In genomic region chr4:35354046-35354445, GRCm38 (mm10) we compare ENCODE assay signal across 11 mouse cellular contexts.
DNase-seq lines count a peak whose midpoint lies in the region; ATAC-seq and TF ChIP-seq lines count a peak whose summit lies in the region.
"Had no signal": no experiment of that assay in that cellular context is flagged by ENCODE, and none has a peak within 500 bp of the region (broad histone marks: within the 10 kb centered on the region; RNA-seq: fewer than 3 reads in every experiment).

No protein-coding gene starts in this region.

- no peaks in the 10 kb centered on the region for H3K9me3 ChIP-seq in kidney, embryonic 14.5 days (ENCODE audit: control insufficient read depth, low read length)
- no peaks in the 10 kb centered on the region for H3K9me3 ChIP-seq in embryonic facial prominence, embryonic 12.5 days
- H3K9me3 ChIP-seq in limb, embryonic 12.5 days: no peaks in the 10 kb centered on the region
- no peaks in the 10 kb centered on the region for H3K9me3 ChIP-seq in heart, embryonic 12.5 days (replicated peaks)

- H3K4me3 ChIP-seq in kidney, embryonic 14.5 days (ENCODE audit: low read length): no peak overlapping the region
- no peak overlapping the region for H3K4me3 ChIP-seq in C2C12 (ENCODE audit: insufficient read depth, poor library complexity, severe bottlenecking)
- no peak overlapping the region for H3K4me3 ChIP-seq in embryonic facial prominence, embryonic 12.5 days
- no peak overlapping the region for H3K4me3 ChIP-seq in limb, embryonic 12.5 days (replicated peaks)
- no peak overlapping the region for H3K4me3 ChIP-seq in heart, embryonic 12.5 days

- no peaks in the 10 kb centered on the region for H3K4me1 ChIP-seq in kidney, embryonic 14.5 days (ENCODE audit: control insufficient read depth, insufficient read depth, low read length)
- H3K4me1 ChIP-seq in embryonic facial prominence, embryonic 12.5 days: peaks cover 10% of the 10 kb centered on the region; the same call in 1 of the 2 replicates
- peaks cover 6% of the 10 kb centered on the region; the same call in 1 of the 2 replicates for H3K4me1 ChIP-seq in limb, embryonic 12.5 days (replicated peaks)
- H3K4me1 ChIP-seq in heart, embryonic 12.5 days (replicated peaks): peaks cover 19% of the 10 kb centered on the region

- H3K9ac ChIP-seq in kidney, embryonic 14.5 days (ENCODE audit: low read depth, low read length): no peak overlapping the region
- no peak overlapping the region for H3K9ac ChIP-seq in embryonic facial prominence, embryonic 12.5 days
- H3K9ac ChIP-seq in limb, embryonic 12.5 days (replicated peaks): no peak overlapping the region
- no peak overlapping the region for H3K9ac ChIP-seq in heart, embryonic 12.5 days

- no peaks in the 10 kb centered on the region for H3K79me2 ChIP-seq in C2C12 (ENCODE audit: control insufficient read depth, insufficient read depth)

- no peaks in the 10 kb centered on the region for H3K36me3 ChIP-seq in kidney, embryonic 14.5 days (ENCODE audit: control insufficient read depth, insufficient read depth, low read length)
- H3K36me3 ChIP-seq in C2C12 (ENCODE audit: control insufficient read depth, insufficient read depth): no peaks in the 10 kb centered on the region
- no peaks in the 10 kb centered on the region for H3K36me3 ChIP-seq in embryonic facial prominence, embryonic 12.5 days
- no peaks in the 10 kb centered on the region for H3K36me3 ChIP-seq in limb, embryonic 12.5 days
- no peaks in the 10 kb centered on the region for H3K36me3 ChIP-seq in heart, embryonic 12.5 days

- H3ac ChIP-seq in C2C12 (ENCODE audit: control insufficient read depth, insufficient read length, low read depth): no peak overlapping the region

- H3K4me2 ChIP-seq in kidney, embryonic 14.5 days (replicated peaks; ENCODE audit: low read depth, low read length): no peak overlapping the region
- H3K4me2 ChIP-seq in embryonic facial prominence, embryonic 12.5 days (replicated peaks): peak overlapping the region; percentile 23; the same call in 1 of the 2 replicates
- H3K4me2 ChIP-seq in limb, embryonic 12.5 days: peak overlapping the region; percentile 23; the same call in 1 of the 2 replicates
- no peak overlapping the region for H3K4me2 ChIP-seq in heart, embryonic 12.5 days

- no peaks in the 10 kb centered on the region for H3K79me3 ChIP-seq in C2C12 (ENCODE audit: low read depth)

- no peak for TF ChIP-seq CTCF in C2C12 (IDR thresholded peaks at IDR 0.05; ENCODE audit: control insufficient read depth, insufficient read depth, insufficient read length)

- no peak for DNase-seq in kidney, postnatal 25 days
- DNase-seq in thymus, postnatal 36 days: no peak
- DNase-seq in thymus, postnatal 4 days: no peak
- DNase-seq: cerebellum, adult 2 months; gastrocnemius, postnatal 25 days had no signal

- 41% methylated on average over 14 of the region's 14 CpGs for WGBS in kidney, embryonic 14.5 days
- WGBS in embryonic facial prominence, embryonic 12.5 days: 22% methylated on average over 14 of the region's 14 CpGs
- 28% methylated on average over 14 of the region's 14 CpGs for WGBS in limb, embryonic 12.5 days
- WGBS in heart, embryonic 12.5 days: 65% methylated on average over 14 of the region's 14 CpGs

- no peak overlapping the region for H3K27ac ChIP-seq in kidney, embryonic 14.5 days (ENCODE audit: low read depth, low read length)
- no peak overlapping the region for H3K27ac ChIP-seq in embryonic facial prominence, embryonic 12.5 days
- no peak overlapping the region for H3K27ac ChIP-seq in limb, embryonic 12.5 days
- no peak overlapping the region for H3K27ac ChIP-seq in heart, embryonic 12.5 days (ENCODE audit: poor library complexity, severe bottlenecking)

- H3K27me3 ChIP-seq in kidney, embryonic 14.5 days (ENCODE audit: control insufficient read depth, insufficient read depth, low read length): no peaks in the 10 kb centered on the region
- no peaks in the 10 kb centered on the region for H3K27me3 ChIP-seq in C2C12 (ENCODE audit: control insufficient read depth, insufficient read depth, insufficient read length)
- H3K27me3 ChIP-seq in embryonic facial prominence, embryonic 12.5 days: 0 out of 2 replicates have a peak, but pooled peaks cover 9% of the 10 kb centered on the region
- H3K27me3 ChIP-seq in limb, embryonic 12.5 days: no peaks in the 10 kb centered on the region
- H3K27me3 ChIP-seq in heart, embryonic 12.5 days (replicated peaks): no peaks in the 10 kb centered on the region

- ATAC-seq in kidney, embryonic 14.5 days (ENCODE audit: low FRiP score, low TSS enrichment): peak; percentile 86
- peak; percentile 85 for ATAC-seq in embryonic facial prominence, embryonic 12.5 days (ENCODE audit: insufficient number of reproducible peaks, insufficient read depth, low FRiP score, low TSS enrichment)
- peak; percentile 66; the same call in 1 of the 2 replicates for ATAC-seq in limb, embryonic 12.5 days (ENCODE audit: insufficient number of reproducible peaks, insufficient read depth, low FRiP score, low TSS enrichment, low read depth)
- ATAC-seq in heart, embryonic 12.5 days (ENCODE audit: insufficient number of reproducible peaks, low FRiP score): no peak
- ATAC-seq: inflammation-experienced regulatory T-cells, adult 6 months had no signal

TF ChIP-seq in C2C12, 6 proteins besides CTCF, POLR2A, EP300 and RAD21:
- TF ChIP-seq FOSL1 (IDR thresholded peaks at IDR 0.05; ENCODE audit: insufficient read depth, low read length, poor library complexity, severe bottlenecking) (no peak), USF1 (IDR thresholded peaks at IDR 0.05; ENCODE audit: low read depth) (no peak), MYOG (IDR thresholded peaks at IDR 0.05; ENCODE audit: control insufficient read depth, extremely low read depth, insufficient read length) (no peak), MAX (IDR thresholded peaks at IDR 0.05) (no peak), MYOD1 (IDR thresholded peaks at IDR 0.05; ENCODE audit: control insufficient read depth, insufficient read length, low read depth) (peak; percentile 74), CEBPB (IDR thresholded peaks at IDR 0.05; ENCODE audit: low read depth) (no peak)

Comparison
In these comparisons a context has a peak if more than half of its experiments do, and no peak if none do; other contexts are left out.
1. H3K4me2 ChIP-seq: peak in embryonic facial prominence, embryonic 12.5 days (single experiment) and limb, embryonic 12.5 days (single experiment); none in kidney, embryonic 14.5 days (single experiment) and heart, embryonic 12.5 days (single experiment).